Mouse (Mus musculus) forebrain, embryonic 13.5 days (tissue): ENCODE data around the gene Paxx. TPM values are rescaled to one million over a fixed set of nuclear protein-coding genes. Genes with fewer than 3 reads are reported as not detected.
A peak's percentile ranks its signal among the peaks of the same experiment; 100 is the strongest.

Experiments
- ATAC-seq: fragments of 200-750 bp; cut with Nextera tagmentation; 2 replicates; pipeline ENCODE4 v1.8.0; 2017
- H3K27ac ChIP-seq: fragments of 300-500 bp; sonication (generic); 2 replicates; pipeline ENCODE4 v1.5.1; 2015; ENCODE audit warnings: inconsistent platforms, mild to moderate bottlenecking, moderate library complexity
- H3K27me3 ChIP-seq: fragments of 300-500 bp; sonication (generic); 2 replicates; pipeline ENCODE4 v1.6.1; 2015; ENCODE audit warnings: mild to moderate bottlenecking, inconsistent platforms
- H3K36me3 ChIP-seq: fragments of 300-500 bp; sonication (generic); 2 replicates; pipeline ENCODE4 v1.6.1; 2015; ENCODE audit warnings: mild to moderate bottlenecking, inconsistent platforms; ENCODE audit not compliant: poor library complexity, severe bottlenecking
- H3K4me1 ChIP-seq: fragments of 300-500 bp; sonication (generic); 2 replicates; pipeline ENCODE4 v1.6.1; 2015; ENCODE audit warnings: inconsistent platforms
- H3K4me2 ChIP-seq: fragments of 300-500 bp; sonication (generic); 2 replicates; pipeline ENCODE4 v1.6.1; 2015; ENCODE audit warnings: inconsistent platforms, mild to moderate bottlenecking, moderate library complexity
- H3K4me3 ChIP-seq: fragments of 300-500 bp; sonication (generic); 2 replicates; pipeline ENCODE4 v1.5.1; 2015; ENCODE audit warnings: mild to moderate bottlenecking, inconsistent platforms
- H3K9ac ChIP-seq: fragments of 300-500 bp; sonication (generic); 2 replicates; pipeline ENCODE4 v1.6.1; 2015; ENCODE audit warnings: mild to moderate bottlenecking, inconsistent platforms
- H3K9me3 ChIP-seq: fragments of 300-500 bp; sonication (generic); replicated peaks from 2 replicates; pipeline ENCODE4 v1.6.1; 2016; ENCODE audit warnings: inconsistent platforms
- WGBS: fragments of 180-500 bp; shearing (Covaris S2); methylation state at CpG from one replicate; pipeline ENCODE4 v1.1.7; 2015; 5-methylcytosine and 5-hydroxymethylcytosine counted together
- polyA plus RNA-seq: library from polyadenylated mRNA; unstranded; fragments of >200 nt; fragmentation: Nextera tagmentation; extraction: Ambion mirVana; gene quantifications from 2 replicates; pipeline ENCODE4 v1.2.1, GENCODE M21; 2015

The Paxx gene
- polyA plus RNA-seq, 1 experiment from 2014 or later = 62.0 TPM

GRCm38 (mm10) chr2:25477967-25478675 lies 17.2 kb upstream of the Paxx start:
- Histone ChIP-seq H3K4me3 (no peak overlapping the region), H3K27me3 (0 out of 2 replicates have a peak, but pooled peaks cover 5% of the 10 kb centered on the region), H3K9me3 (no peaks in the 10 kb centered on the region), H3K4me1 (no peaks in the 10 kb centered on the region), H3K36me3 (no peaks in the 10 kb centered on the region), H3K9ac (no peak overlapping the region), H3K4me2 (no peak overlapping the region), H3K27ac (no peak overlapping the region)
- ATAC-seq = no peak
- WGBS = 95% methylated on average over 3 of the region's 3 CpGs

GRCm38 (mm10) chr2:25477541-25477940 lies 16.6 kb upstream of the Paxx start:
- Histone ChIP-seq H3K4me3 (no peak overlapping the region), H3K9ac (no peak overlapping the region), H3K36me3 (no peaks in the 10 kb centered on the region), H3K27me3 (0 out of 2 replicates have a peak, but pooled peaks cover 5% of the 10 kb centered on the region), H3K9me3 (no peaks in the 10 kb centered on the region), H3K4me2 (no peak overlapping the region), H3K27ac (no peak overlapping the region), H3K4me1 (no peaks in the 10 kb centered on the region)
- WGBS = 90% methylated on average over 8 of the region's 8 CpGs
- ATAC-seq = no peak

GRCm38 (mm10) chr2:25472550-25472949 lies 11.7 kb upstream of the Paxx start:
- WGBS = 74% methylated on average over 2 of the region's 2 CpGs
- no peak overlapping the region for H3K4me2 ChIP-seq
- no peak overlapping the region for H3K27ac ChIP-seq
- H3K9me3 ChIP-seq = no peaks in the 10 kb centered on the region
- peaks cover 17% of the 10 kb centered on the region for H3K4me1 ChIP-seq
- H3K9ac ChIP-seq = no peak overlapping the region
- no peaks in the 10 kb centered on the region for H3K36me3 ChIP-seq
- ATAC-seq = no peak
- no peak overlapping the region for H3K4me3 ChIP-seq
- H3K27me3 ChIP-seq = 0 out of 2 replicates have a peak, but pooled peaks cover 5% of the 10 kb centered on the region

- Histone ChIP-seq H3K9me3 (no peaks in the 10 kb centered on the region), H3K9ac (peak within 1 kb of the TSS; percentile 34; the same call in 1 of the 2 replicates), H3K4me3 (no peak within 1 kb of the TSS), H3K4me1 (peaks cover 23% of the 10 kb centered on the region), H3K36me3 (no peaks in the 10 kb centered on the region), H3K27me3 (no peaks in the 10 kb centered on the region), H3K4me2 (0 out of 2 replicates have a peak within 1 kb of the TSS, but pooled peaks have one; percentile 10), H3K27ac (peak within 1 kb of the TSS; percentile 73)
- 72% methylated on average over 6 of the region's 6 CpGs for WGBS
- no peak for ATAC-seq
Observed at GRCm38 (mm10) chr2:25469969-25470368, 9.1 kb upstream of the Paxx start, which contains the start of gene Ptgds. Gene Ptgds (minus strand): TSS chr2:25470046.

GRCm38 (mm10) chr2:25468962-25469915 lies 8.3 kb upstream of the Paxx start:
- Histone ChIP-seq H3K4me2 (0 out of 2 replicates have a peak overlapping the region, but pooled peaks have one; percentile 10), H3K9ac (peak overlapping the region; percentile 34; the same call in 1 of the 2 replicates), H3K36me3 (no peaks in the 10 kb centered on the region), H3K27me3 (no peaks in the 10 kb centered on the region), H3K4me1 (peaks cover 23% of the 10 kb centered on the region), H3K4me3 (no peak overlapping the region), H3K9me3 (no peaks in the 10 kb centered on the region), H3K27ac (peak overlapping the region; percentile 73)
- 72% methylated on average over 10 of the region's 10 CpGs for WGBS
- peak; percentile 67 for ATAC-seq

GRCm38 (mm10) chr2:25467606-25468303 lies 6.9 kb upstream of the Paxx start:
- peaks cover 23% of the 10 kb centered on the region for H3K4me1 ChIP-seq
- no peaks in the 10 kb centered on the region for H3K36me3 ChIP-seq
- H3K4me3 ChIP-seq = no peak overlapping the region
- H3K27me3 ChIP-seq = no peaks in the 10 kb centered on the region
- no peak for ATAC-seq
- H3K9me3 ChIP-seq = no peaks in the 10 kb centered on the region
- H3K9ac ChIP-seq = no peak overlapping the region
- no peak overlapping the region for H3K27ac ChIP-seq
- no peak overlapping the region for H3K4me2 ChIP-seq
- 70% methylated on average over 13 of the region's 14 CpGs for WGBS

GRCm38 (mm10) chr2:25465816-25466635 lies 5.1 kb upstream of the Paxx start:
- H3K9ac ChIP-seq = 0 out of 2 replicates have a peak overlapping the region, but pooled peaks have one; percentile 12
- no peak overlapping the region for H3K4me2 ChIP-seq
- WGBS = 30% methylated on average over 10 of the region's 10 CpGs
- no peak overlapping the region for H3K4me3 ChIP-seq
- H3K27ac ChIP-seq = peak overlapping the region; percentile 31; the same call in 1 of the 2 replicates
- ATAC-seq = no peak
- no peaks in the 10 kb centered on the region for H3K27me3 ChIP-seq
- H3K36me3 ChIP-seq = no peaks in the 10 kb centered on the region
- no peaks in the 10 kb centered on the region for H3K9me3 ChIP-seq
- peaks cover 31% of the 10 kb centered on the region for H3K4me1 ChIP-seq

- H3K27me3 ChIP-seq = no peaks in the 10 kb centered on the region
- no peak overlapping the region for H3K4me2 ChIP-seq
- H3K9ac ChIP-seq = no peak overlapping the region
- no peak overlapping the region for H3K4me3 ChIP-seq
- WGBS = 88% methylated on average over 2 of the region's 2 CpGs
- ATAC-seq = no peak
- no peaks in the 10 kb centered on the region for H3K36me3 ChIP-seq
- no peak overlapping the region for H3K27ac ChIP-seq
- no peaks in the 10 kb centered on the region for H3K9me3 ChIP-seq
- H3K4me1 ChIP-seq = peaks cover 33% of the 10 kb centered on the region
Observed at GRCm38 (mm10) chr2:25465256-25465655, 4.4 kb upstream of the Paxx start.

GRCm38 (mm10) chr2:25463630-25464029 lies 2.7 kb upstream of the Paxx start:
- peaks cover 34% of the 10 kb centered on the region for H3K4me1 ChIP-seq
- WGBS = 82% methylated on average over 3 of the region's 3 CpGs
- no peak for ATAC-seq
- H3K36me3 ChIP-seq = 0 out of 2 replicates have a peak, but pooled peaks cover 7% of the 10 kb centered on the region
- no peak overlapping the region for H3K4me3 ChIP-seq
- no peak overlapping the region for H3K27ac ChIP-seq
- no peaks in the 10 kb centered on the region for H3K27me3 ChIP-seq
- no peaks in the 10 kb centered on the region for H3K9me3 ChIP-seq
- no peak overlapping the region for H3K4me2 ChIP-seq
- no peak overlapping the region for H3K9ac ChIP-seq

- Histone ChIP-seq H3K36me3 (peaks cover 19% of the 10 kb centered on the region), H3K4me1 (peaks cover 32% of the 10 kb centered on the region), H3K27me3 (no peaks in the 10 kb centered on the region), H3K27ac (peak overlapping the region; percentile 97), H3K9ac (peak overlapping the region; percentile 83), H3K4me3 (peak overlapping the region; percentile 69), H3K9me3 (no peaks in the 10 kb centered on the region), H3K4me2 (peak overlapping the region; percentile 67)
- WGBS = 27% methylated on average over 3 of the region's 3 CpGs
- ATAC-seq = peak; percentile 12
Observed at GRCm38 (mm10) chr2:25461407-25461806, 513 bp upstream of the Paxx start.

GRCm38 (mm10) chr2:25460135-25460534 lies 759 bp downstream of the Paxx start:
- H3K27ac ChIP-seq = peak overlapping the region; percentile 97
- peaks cover 26% of the 10 kb centered on the region for H3K4me1 ChIP-seq
- peak overlapping the region; percentile 69 for H3K4me3 ChIP-seq
- peak overlapping the region; percentile 83 for H3K9ac ChIP-seq
- 28% methylated on average over 5 of the region's 5 CpGs for WGBS
- no peaks in the 10 kb centered on the region for H3K27me3 ChIP-seq
- H3K4me2 ChIP-seq = peak overlapping the region; percentile 67
- no peaks in the 10 kb centered on the region for H3K9me3 ChIP-seq
- peaks cover 19% of the 10 kb centered on the region for H3K36me3 ChIP-seq
- ATAC-seq = peak; percentile 31
